Mouse (Mus musculus) neural tube, embryonic 14.5 days (tissue): ENCODE data around the gene Fbxo21. TPM values are rescaled to one million over a fixed set of nuclear protein-coding genes. Genes with fewer than 3 reads are reported as not detected.

Experiments
- ATAC-seq: fragments of 200-750 bp; cut with Nextera tagmentation; 2 replicates; pipeline ENCODE4 v1.8.0; 2017; ENCODE audit warnings: low read depth, mild to moderate bottlenecking, moderate TSS enrichment, moderate library complexity
- H3K27ac ChIP-seq: fragments of 300-500 bp; sonication (generic); 2 replicates; pipeline ENCODE4 v1.5.1; 2014; ENCODE audit warnings: low read depth, mild to moderate bottlenecking, control low read depth, low read length, moderate library complexity, mixed read lengths
- H3K27me3 ChIP-seq: fragments of 300-500 bp; sonication (generic); 2 replicates; pipeline ENCODE4 v1.6.1; 2014; ENCODE audit warnings: low read length; ENCODE audit not compliant: control insufficient read depth, insufficient read depth
- H3K36me3 ChIP-seq: fragments of 300-500 bp; sonication (generic); 2 replicates; pipeline ENCODE4 v1.6.1; 2014; ENCODE audit warnings: low read length, mixed read lengths; ENCODE audit not compliant: control insufficient read depth, insufficient read depth
- H3K4me1 ChIP-seq: fragments of 300-500 bp; sonication (generic); 2 replicates; pipeline ENCODE4 v1.6.1; 2014; ENCODE audit warnings: low read length; ENCODE audit not compliant: control insufficient read depth, insufficient read depth
- H3K4me2 ChIP-seq: fragments of 300-500 bp; sonication (generic); 2 replicates; pipeline ENCODE4 v1.6.1; 2014; ENCODE audit warnings: mild to moderate bottlenecking, low read depth, low read length, control low read depth
- H3K4me3 ChIP-seq: fragments of 300-500 bp; sonication (generic); 2 replicates; pipeline ENCODE4 v1.5.1; 2014; ENCODE audit warnings: low read depth, low read length, control low read depth, mixed read lengths
- H3K9ac ChIP-seq: fragments of 300-500 bp; sonication (generic); replicated peaks from 2 replicates; pipeline ENCODE4 v1.6.1; 2014; ENCODE audit warnings: low read depth, mild to moderate bottlenecking, control low read depth, low read length, mixed read lengths
- H3K9me3 ChIP-seq: fragments of 300-500 bp; sonication (generic); 2 replicates; pipeline ENCODE4 v1.6.1; 2016; ENCODE audit warnings: low read length; ENCODE audit not compliant: control insufficient read depth
- WGBS: fragments of 180-500 bp; shearing (Covaris S2); extraction: QIAGEN DNeasy Blood & Tissue Kit; methylation state at CpG from one replicate; pipeline ENCODE4 v1.1.7; 2014; 5-methylcytosine and 5-hydroxymethylcytosine counted together
- polyA plus RNA-seq: library from polyadenylated mRNA; unstranded; fragments of >200 nt; fragmentation: Nextera tagmentation; extraction: Ambion mirVana; gene quantifications from 2 replicates; pipeline ENCODE4 v1.2.1, GENCODE M21; 2014

Fbxo21 gene
- polyA plus RNA-seq, 1 experiment from 2014 or later: 143 TPM

- no peak overlapping the region for H3K4me2 ChIP-seq
- H3K4me3 ChIP-seq: no peak overlapping the region
- H3K27ac ChIP-seq: no peak overlapping the region
- no peaks in the 10 kb centered on the region for H3K4me1 ChIP-seq
- H3K9me3 ChIP-seq: no peaks in the 10 kb centered on the region
- H3K9ac ChIP-seq: no peak overlapping the region
- WGBS: 35% methylated on average over 4 of the region's 4 CpGs
- ATAC-seq: no peak
- H3K27me3 ChIP-seq: no peaks in the 10 kb centered on the region
- no peaks in the 10 kb centered on the region for H3K36me3 ChIP-seq
These were observed 29.9 kb upstream of the Fbxo21 start for GRCm38 (mm10) chr5:117946605-117947004.

DNA sequence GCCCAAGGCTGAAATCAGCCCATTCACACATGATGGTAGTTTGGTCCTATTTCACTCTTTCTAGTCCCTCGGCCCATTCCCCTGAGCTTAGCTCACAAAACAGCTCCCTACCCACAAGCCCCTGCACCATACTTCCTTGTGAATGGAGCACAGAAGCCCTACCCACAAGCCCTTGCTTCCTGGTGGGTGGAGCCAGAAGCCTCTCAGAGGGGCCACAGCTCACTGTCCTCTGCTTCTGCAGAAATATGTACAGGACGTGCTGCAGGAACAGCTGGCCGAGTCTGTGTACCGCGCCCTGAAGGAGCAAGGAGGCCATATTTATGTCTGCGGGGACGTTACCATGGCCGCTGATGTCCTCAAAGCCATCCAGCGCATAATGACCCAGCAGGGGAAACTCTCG lies 27.1 kb upstream of the Fbxo21 start:
- Histone ChIP-seq H3K27ac (no peak overlapping the region), H3K4me3 (no peak overlapping the region), H3K9ac (no peak overlapping the region), H3K36me3 (no peaks in the 10 kb centered on the region), H3K4me2 (no peak overlapping the region), H3K9me3 (no peaks in the 10 kb centered on the region), H3K4me1 (no peaks in the 10 kb centered on the region), H3K27me3 (no peaks in the 10 kb centered on the region)
- ATAC-seq: no peak
- WGBS: 47% methylated on average over 10 of the region's 10 CpGs

GRCm38 (mm10) chr5:117953893-117954292 lies 22.6 kb upstream of the Fbxo21 start:
- no peak for ATAC-seq
- no peak overlapping the region for H3K4me3 ChIP-seq
- H3K4me2 ChIP-seq: no peak overlapping the region
- no peak overlapping the region for H3K27ac ChIP-seq
- no peaks in the 10 kb centered on the region for H3K4me1 ChIP-seq
- 88% methylated on average over 12 of the region's 12 CpGs for WGBS
- no peaks in the 10 kb centered on the region for H3K27me3 ChIP-seq
- no peaks in the 10 kb centered on the region for H3K9me3 ChIP-seq
- no peak overlapping the region for H3K9ac ChIP-seq
- H3K36me3 ChIP-seq: no peaks in the 10 kb centered on the region

GRCm38 (mm10) chr5:117954429-117954828 lies 22.1 kb upstream of the Fbxo21 start:
- 84% methylated on average over 1 of the region's 1 CpGs for WGBS

GRCm38 (mm10) chr5:117955675-117956420 lies 20.7 kb upstream of the Fbxo21 start:
- 45% methylated on average over 10 of the region's 10 CpGs for WGBS
- Histone ChIP-seq H3K27ac (no peak overlapping the region), H3K36me3 (no peaks in the 10 kb centered on the region), H3K9me3 (no peaks in the 10 kb centered on the region), H3K27me3 (no peaks in the 10 kb centered on the region), H3K9ac (no peak overlapping the region), H3K4me2 (no peak overlapping the region), H3K4me1 (no peaks in the 10 kb centered on the region), H3K4me3 (no peak overlapping the region)
- no peak for ATAC-seq

More at GRCm38 (mm10) chr5:117954429-117954828, 22.1 kb upstream of the Fbxo21 start:
- Histone ChIP-seq H3K27me3 (no peaks in the 10 kb centered on the region), H3K4me1 (no peaks in the 10 kb centered on the region), H3K4me2 (no peak overlapping the region), H3K9me3 (no peaks in the 10 kb centered on the region), H3K4me3 (no peak overlapping the region), H3K36me3 (no peaks in the 10 kb centered on the region), H3K9ac (no peak overlapping the region), H3K27ac (no peak overlapping the region)
- ATAC-seq: no peak

- no peak overlapping the region for H3K4me2 ChIP-seq
- no peaks in the 10 kb centered on the region for H3K4me1 ChIP-seq
- ATAC-seq: no peak
- H3K9me3 ChIP-seq: no peaks in the 10 kb centered on the region
- 65% methylated on average over 9 of the region's 9 CpGs for WGBS
- no peak overlapping the region for H3K4me3 ChIP-seq
- no peak overlapping the region for H3K9ac ChIP-seq
- no peak overlapping the region for H3K27ac ChIP-seq
- no peaks in the 10 kb centered on the region for H3K27me3 ChIP-seq
- no peaks in the 10 kb centered on the region for H3K36me3 ChIP-seq
These were observed 11.8 kb upstream of the Fbxo21 start for GRCm38 (mm10) chr5:117964750-117965149.

GRCm38 (mm10) chr5:117966956-117967355 lies 9.6 kb upstream of the Fbxo21 start:
- no peaks in the 10 kb centered on the region for H3K9me3 ChIP-seq
- no peak overlapping the region for H3K4me3 ChIP-seq
- H3K27ac ChIP-seq: no peak overlapping the region
- no peaks in the 10 kb centered on the region for H3K4me1 ChIP-seq
- no peak for ATAC-seq
- H3K27me3 ChIP-seq: no peaks in the 10 kb centered on the region
- no peaks in the 10 kb centered on the region for H3K36me3 ChIP-seq
- no peak overlapping the region for H3K4me2 ChIP-seq
- no peak overlapping the region for H3K9ac ChIP-seq
- WGBS: 77% methylated on average over 9 of the region's 9 CpGs

GRCm38 (mm10) chr5:117967659-117968069 lies 8.9 kb upstream of the Fbxo21 start:
- H3K4me1 ChIP-seq: no peaks in the 10 kb centered on the region
- no peaks in the 10 kb centered on the region for H3K27me3 ChIP-seq
- H3K9me3 ChIP-seq: no peaks in the 10 kb centered on the region
- no peak overlapping the region for H3K9ac ChIP-seq
- H3K4me2 ChIP-seq: no peak overlapping the region
- 68% methylated on average over 4 of the region's 4 CpGs for WGBS
- no peak overlapping the region for H3K27ac ChIP-seq
- H3K4me3 ChIP-seq: no peak overlapping the region
- ATAC-seq: no peak
- no peaks in the 10 kb centered on the region for H3K36me3 ChIP-seq

DNA sequence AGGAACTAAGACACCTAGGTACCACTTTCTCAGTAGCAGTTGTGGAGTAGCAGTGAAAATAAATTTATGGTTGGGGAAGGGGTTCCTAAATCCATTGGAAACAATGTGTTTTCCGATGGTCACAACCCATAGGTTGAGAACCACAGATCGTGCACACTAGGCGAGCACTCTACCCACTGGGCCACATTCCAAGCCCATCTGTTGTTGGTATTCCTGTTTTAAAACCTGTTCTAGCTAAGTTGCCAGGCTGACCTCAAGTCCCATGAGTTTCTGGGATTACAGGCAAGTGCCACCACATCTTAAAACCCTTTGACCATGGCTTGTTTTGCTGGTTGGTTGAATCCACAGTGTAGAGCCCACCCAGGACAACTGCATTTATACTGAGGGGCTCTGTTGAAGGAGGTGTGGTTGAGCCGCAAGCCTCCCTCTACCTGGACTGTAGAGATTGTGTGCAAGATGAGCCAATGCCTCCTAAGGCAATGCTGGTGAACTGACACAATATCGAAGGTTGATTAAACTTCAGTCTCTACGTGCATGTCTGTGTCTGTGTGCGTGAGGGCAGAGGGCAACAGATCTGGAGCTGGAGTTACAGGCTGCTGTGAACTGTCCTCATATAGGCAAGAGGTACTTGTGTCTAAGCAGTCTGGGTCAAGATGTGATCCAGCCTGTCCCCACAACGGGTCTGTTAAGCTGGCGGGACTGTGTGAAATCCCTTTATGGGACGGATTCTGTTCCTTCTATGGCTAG lies 6.7 kb upstream of the Fbxo21 start:
- Histone ChIP-seq H3K27me3 (no peaks in the 10 kb centered on the region), H3K4me1 (no peaks in the 10 kb centered on the region), H3K4me3 (no peak overlapping the region), H3K9me3 (no peaks in the 10 kb centered on the region), H3K9ac (no peak overlapping the region), H3K36me3 (no peaks in the 10 kb centered on the region), H3K4me2 (no peak overlapping the region), H3K27ac (no peak overlapping the region)
- 90% methylated on average over 10 of the region's 10 CpGs for WGBS
- ATAC-seq: no peak
